Mouse (Mus musculus) right cerebral cortex, postnatal 14 days (tissue): ENCODE measurements around the gene Dnajb7.

ENCODE experiments used
- DNase-seq: peaks from one replicate; pipeline ENCODE4 v3.0.0; 2022

Dnajb7 gene

GRCm38 (mm10) chr15:81408199-81408598, at the start of gene Dnajb7:
Gene Dnajb7 (minus strand): TSS chr15:81408299.
- no peak for DNase-seq

GRCm38 (mm10) chr15:81448463-81448862, 40.4 kb upstream of the Dnajb7 start:
- peak; percentile 27 for DNase-seq

- no peak for DNase-seq
These were observed 31.1 kb upstream of the Dnajb7 start for GRCm38 (mm10) chr15:81439236-81439635.

GRCm38 (mm10) chr15:81438345-81438744, 30.2 kb upstream of the Dnajb7 start:
- DNase-seq, result no peak

- no peak for DNase-seq
These were observed 23.1 kb upstream of the Dnajb7 start for GRCm38 (mm10) chr15:81431195-81431594.

GRCm38 (mm10) chr15:81427947-81428346, 19.8 kb upstream of the Dnajb7 start:
- DNase-seq, result no peak

GRCm38 (mm10) chr15:81425311-81425710, 17.2 kb upstream of the Dnajb7 start:
- no peak for DNase-seq

- DNase-seq, result no peak
These were observed 14.1 kb upstream of the Dnajb7 start for GRCm38 (mm10) chr15:81422156-81422681.

- DNase-seq, result no peak
These were observed 13.4 kb upstream of the Dnajb7 start for GRCm38 (mm10) chr15:81421454-81421853.

- no peak for DNase-seq
These were observed 10.0 kb upstream of the Dnajb7 start for GRCm38 (mm10) chr15:81418065-81418464.

- DNase-seq, result peak; percentile 11
These were observed 8.7 kb upstream of the Dnajb7 start for GRCm38 (mm10) chr15:81416763-81417310.

- DNase-seq, result no peak
These were observed 3.1 kb downstream of the Dnajb7 start for GRCm38 (mm10) chr15:81405008-81405407.

- DNase-seq, result peak; percentile 98
These were observed 8.3 kb downstream of the Dnajb7 start, which contains the start of the genes St13 and Xpnpep3 for GRCm38 (mm10) chr15:81399638-81400315. Gene St13 (minus strand): TSS chr15:81400077. Gene Xpnpep3 (plus strand): TSS chr15:81400138.

- no peak for DNase-seq
These were observed 8.8 kb downstream of the Dnajb7 start for GRCm38 (mm10) chr15:81399297-81399637.

- DNase-seq, result no peak
These were observed 9.9 kb downstream of the Dnajb7 start for GRCm38 (mm10) chr15:81398189-81398588.

- no peak for DNase-seq
These were observed 13.7 kb downstream of the Dnajb7 start for GRCm38 (mm10) chr15:81394211-81394915.

- DNase-seq, result peak; percentile 16
These were observed 15.1 kb downstream of the Dnajb7 start for GRCm38 (mm10) chr15:81392997-81393396.

- no peak for DNase-seq
These were observed 21.8 kb downstream of the Dnajb7 start for GRCm38 (mm10) chr15:81386327-81386726.

GRCm38 (mm10) chr15:81378845-81379244, 29.3 kb downstream of the Dnajb7 start:
- no peak for DNase-seq

GRCm38 (mm10) chr15:81374621-81375020, 33.5 kb downstream of the Dnajb7 start:
- no peak for DNase-seq

- no peak for DNase-seq
These were observed 37.7 kb downstream of the Dnajb7 start for GRCm38 (mm10) chr15:81370356-81370755.

- no peak for DNase-seq
These were observed 39.5 kb downstream of the Dnajb7 start for GRCm38 (mm10) chr15:81368601-81369000.

GRCm38 (mm10) chr15:81366241-81366640, 41.9 kb downstream of the Dnajb7 start:
- no peak for DNase-seq

GRCm38 (mm10) chr15:81365246-81365645, 42.9 kb downstream of the Dnajb7 start:
- DNase-seq, result no peak
